Mouse (Mus musculus): ENCODE measurements around the gene Snx27.

DNA sequence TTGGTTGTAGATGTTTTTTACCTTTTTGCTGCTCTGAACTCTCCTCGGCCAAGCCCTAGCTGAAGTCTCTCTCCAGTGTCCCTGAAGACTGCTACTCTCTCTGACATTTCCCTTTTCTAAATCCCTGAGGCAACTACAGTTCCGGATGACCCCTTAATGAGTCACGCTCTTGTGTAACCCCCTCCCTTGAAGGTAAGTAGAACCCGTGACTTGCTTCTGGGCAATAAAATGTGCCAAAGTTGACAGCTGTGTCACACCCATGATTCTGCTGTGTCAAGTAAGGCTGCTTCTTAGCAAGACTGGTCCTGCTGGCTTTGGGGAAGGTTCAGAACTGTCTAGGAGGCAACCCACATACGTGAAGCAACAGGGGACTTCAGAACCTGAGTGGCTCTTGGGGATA is 5.4 kb upstream of the Snx27 start:
- TF ChIP-seq EP300 (IDR thresholded peaks at IDR 0.05), result no peak
- no peak for TF ChIP-seq CTCF (IDR thresholded peaks at IDR 0.05)

All from lung, postnatal 0 days (tissue).